Mouse (Mus musculus) NIH3T3 (cell line): ENCODE results near the gene Hsd11b1.

Experiments
- DNase-seq: peaks from one replicate; pipeline ENCODE4 v3.0.0-alpha.2; 2012; ENCODE audit warnings: low read depth

Hsd11b1 gene

DNA sequence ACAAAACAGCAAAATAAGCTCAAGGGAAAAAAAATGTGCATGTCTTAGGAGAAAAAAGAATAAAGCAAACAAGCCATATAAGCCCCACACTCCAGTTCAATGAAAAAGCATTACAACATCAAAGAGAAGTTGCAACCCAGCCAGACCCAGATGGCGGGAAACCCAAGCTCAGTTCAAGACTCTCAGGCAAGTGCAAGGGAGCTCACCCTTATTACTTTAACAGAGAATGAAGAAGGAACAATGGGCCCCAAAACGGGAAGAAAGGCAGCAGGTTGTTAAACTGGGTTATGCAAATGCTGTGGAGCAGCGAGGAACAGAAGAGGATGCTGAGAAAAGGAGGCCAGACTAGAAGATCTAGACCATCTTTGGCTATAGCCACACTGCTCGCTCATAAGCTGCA lies 21.0 kb downstream of the Hsd11b1 start:
- peak; percentile 9 for DNase-seq

GRCm38 (mm10) chr1:193242238-193242637 lies 21.6 kb downstream of the Hsd11b1 start:
- DNase-seq: peak; percentile 87

- no peak for DNase-seq
These were observed 22.4 kb downstream of the Hsd11b1 start for GRCm38 (mm10) chr1:193241436-193241835.

DNA sequence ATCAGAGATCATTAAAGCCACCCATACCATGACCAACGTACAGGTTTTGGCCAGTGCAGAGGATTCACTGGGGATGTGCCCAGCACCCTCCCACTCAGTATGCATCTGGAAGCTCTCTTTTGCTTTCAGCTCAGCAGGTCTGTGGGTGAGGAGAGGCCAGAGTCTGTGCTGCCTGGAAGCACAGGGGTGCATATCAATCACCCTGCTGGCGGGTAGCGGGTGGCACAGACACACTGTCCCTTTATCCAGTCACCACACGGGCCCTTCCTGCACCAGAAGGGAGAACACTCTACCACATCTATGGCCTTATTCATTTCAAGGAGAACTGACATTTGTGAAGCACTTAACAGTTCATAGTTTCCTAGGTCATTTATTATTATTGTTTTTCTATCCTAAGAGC lies 25.4 kb downstream of the Hsd11b1 start:
- no peak for DNase-seq

DNA sequence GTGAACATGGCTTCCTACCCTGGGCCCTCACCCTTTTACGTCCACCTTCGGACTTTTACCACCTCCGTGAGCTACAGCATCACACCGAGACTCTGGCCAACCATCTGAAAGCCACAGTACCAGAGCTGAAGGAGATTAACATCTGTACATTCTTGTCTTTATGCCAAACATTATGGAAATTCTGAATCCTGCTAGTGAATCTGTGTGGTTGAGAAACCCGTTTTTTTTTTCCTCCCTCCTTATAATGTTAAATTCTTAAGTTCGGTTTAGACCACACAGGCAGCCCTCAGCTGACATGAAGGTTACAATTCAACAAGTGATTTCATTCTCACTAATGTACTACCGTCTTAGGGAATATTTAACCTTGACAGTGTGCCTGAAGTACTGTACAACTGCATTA lies 28.9 kb downstream of the Hsd11b1 start:
- DNase-seq: peak; percentile 49

DNA sequence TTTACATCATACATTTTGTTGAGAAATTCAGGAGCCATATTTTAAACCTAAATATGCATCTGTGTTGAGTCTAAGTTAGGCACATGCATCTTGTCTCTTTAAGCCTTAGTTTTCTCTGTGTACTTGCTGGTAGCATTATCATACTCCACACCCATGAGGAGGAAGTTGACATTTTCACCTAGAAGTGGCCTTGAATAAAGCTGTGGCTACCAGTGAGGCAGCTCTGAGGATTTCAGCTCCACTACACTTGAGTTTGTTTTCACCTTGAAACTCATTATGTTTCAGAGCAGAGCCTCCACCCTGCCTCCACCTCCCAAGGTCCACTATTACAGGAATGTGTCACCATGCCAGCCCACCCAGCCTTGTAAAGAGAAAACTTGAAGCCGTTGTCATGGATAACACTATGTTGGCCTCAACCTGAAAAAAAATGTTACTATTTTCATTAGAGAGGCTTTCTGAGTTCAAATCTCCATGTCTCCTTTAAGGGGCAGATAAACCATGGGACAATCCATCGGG lies 29.7 kb downstream of the Hsd11b1 start:
- DNase-seq: no peak

DNA sequence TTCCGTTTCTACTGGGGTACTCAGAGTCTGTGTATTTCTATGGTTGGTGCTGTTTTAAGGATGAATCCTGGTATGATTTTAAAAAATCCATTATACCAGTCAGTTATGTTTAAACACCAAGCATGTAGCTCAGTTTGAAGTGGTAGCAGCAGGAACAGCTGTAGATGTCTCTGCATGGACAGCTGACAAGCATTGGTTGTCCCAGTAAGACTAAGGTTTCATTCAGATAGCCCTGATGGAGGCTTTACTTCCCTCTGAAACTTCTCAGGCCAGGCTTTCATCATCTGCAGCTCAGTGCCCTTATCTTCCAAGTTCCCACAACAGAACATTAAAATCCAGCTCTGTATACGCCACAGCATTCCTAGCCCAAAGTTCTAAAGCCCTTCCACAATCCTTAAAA lies 31.1 kb downstream of the Hsd11b1 start:
- no peak for DNase-seq

DNA sequence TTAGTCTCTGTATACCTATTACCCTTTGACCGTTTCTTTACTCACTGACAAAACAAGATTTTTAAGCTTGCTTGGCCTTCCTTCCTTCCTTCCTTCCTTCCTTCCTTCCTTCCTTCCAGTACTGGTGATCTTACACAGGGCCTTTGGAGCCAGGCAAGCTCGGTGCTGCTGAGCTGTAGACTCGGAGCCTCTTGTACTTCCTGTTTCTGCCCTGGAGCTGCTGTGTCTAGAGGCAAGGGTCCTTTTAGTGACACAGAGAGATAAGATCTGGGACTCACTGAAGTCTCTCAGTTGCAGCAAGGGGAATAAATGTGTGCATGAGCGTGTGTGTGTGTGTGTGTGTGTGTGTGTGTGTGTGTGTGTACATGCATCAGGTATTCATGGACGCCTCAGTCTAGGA lies 32.9 kb downstream of the Hsd11b1 start:
- no peak for DNase-seq

DNA sequence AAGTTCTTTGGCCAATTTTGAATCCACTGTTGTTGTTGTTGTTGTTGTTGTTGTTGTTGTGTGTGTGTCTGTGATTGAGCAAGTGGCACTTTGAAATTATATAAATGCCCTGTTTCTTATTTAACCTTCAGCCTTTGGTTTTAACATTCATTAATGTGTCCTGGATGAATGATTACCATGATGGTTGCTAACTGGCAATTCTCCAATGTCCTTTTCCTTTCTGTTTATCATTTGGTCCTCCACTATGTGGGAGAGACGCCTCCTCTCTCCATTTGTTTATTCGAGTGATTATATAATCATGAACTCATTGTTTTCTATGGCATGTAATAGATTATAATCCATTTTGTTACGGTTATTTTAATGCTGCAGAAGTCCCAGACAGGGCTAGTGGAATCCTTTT lies 33.3 kb downstream of the Hsd11b1 start:
- no peak for DNase-seq

DNA sequence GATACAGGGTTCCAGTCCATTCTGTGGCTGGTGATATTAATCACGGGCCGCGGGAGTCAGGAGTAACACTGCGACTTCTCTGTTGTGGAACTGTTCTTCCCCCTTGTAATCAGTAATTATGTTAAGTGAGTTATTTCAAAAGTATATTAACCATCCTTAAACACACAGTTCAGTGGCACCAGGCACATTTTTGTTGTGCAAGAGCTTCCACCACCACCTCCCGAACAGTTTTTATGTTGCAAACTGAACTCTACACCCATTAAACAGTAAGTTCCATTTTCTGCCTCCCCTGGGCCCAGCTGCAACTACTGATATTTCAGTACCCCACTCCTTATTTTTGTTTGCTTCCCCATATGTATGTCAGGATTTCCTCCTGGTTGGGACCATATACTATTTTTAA lies 34.3 kb downstream of the Hsd11b1 start:
- no peak for DNase-seq

GRCm38 (mm10) chr1:193227537-193227936 lies 36.3 kb downstream of the Hsd11b1 start:
- DNase-seq: no peak

DNA sequence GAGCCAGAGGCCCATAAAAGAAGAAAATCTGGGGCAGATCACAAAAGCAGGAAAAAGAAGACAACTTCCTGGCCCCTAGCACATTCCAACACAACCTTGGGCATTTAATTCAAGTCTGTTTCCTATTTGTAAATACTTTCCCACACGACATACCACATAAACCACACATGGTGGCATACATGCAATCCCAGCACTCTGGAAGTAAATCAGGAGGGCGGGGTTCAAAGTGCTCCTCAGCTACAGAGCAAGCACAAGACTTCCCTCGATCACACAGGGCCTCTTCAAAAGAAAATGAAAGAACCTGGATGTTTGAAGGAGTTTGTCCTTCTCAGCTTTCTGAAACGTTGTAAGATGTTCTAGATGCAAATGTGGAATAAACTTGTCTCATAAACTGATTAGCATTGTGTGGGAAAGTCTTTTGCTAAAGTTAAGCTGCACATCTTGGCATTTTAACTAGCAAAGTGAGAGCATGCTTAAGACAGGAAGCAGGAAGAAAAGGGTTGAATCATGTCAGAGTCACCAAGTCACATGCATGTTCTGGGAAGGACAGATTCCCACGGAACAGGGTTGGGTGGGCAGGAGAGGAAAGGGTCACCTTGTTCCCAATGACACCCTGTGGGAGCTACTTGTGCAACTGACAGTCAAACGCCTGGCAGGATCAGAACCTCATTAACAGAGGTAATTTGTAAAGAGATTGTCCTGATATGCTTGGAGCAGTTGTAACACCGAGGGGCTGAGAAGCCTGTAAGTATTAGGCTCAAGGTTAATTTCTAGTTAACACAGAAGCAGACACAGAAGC lies 37.0 kb downstream of the Hsd11b1 start:
- peak; percentile 6 for DNase-seq

GRCm38 (mm10) chr1:193226114-193226513 lies 37.8 kb downstream of the Hsd11b1 start:
- no peak for DNase-seq

- DNase-seq: no peak
These were observed 38.3 kb downstream of the Hsd11b1 start for GRCm38 (mm10) chr1:193225531-193225930.

GRCm38 (mm10) chr1:193220408-193220807 lies 43.5 kb downstream of the Hsd11b1 start:
- DNase-seq: no peak

- DNase-seq: no peak
These were observed 47.9 kb downstream of the Hsd11b1 start for GRCm38 (mm10) chr1:193216000-193216399.

GRCm38 (mm10) chr1:193214053-193214452 lies 49.8 kb downstream of the Hsd11b1 start:
- DNase-seq: no peak

- DNase-seq: no peak
These were observed 52.5 kb downstream of the Hsd11b1 start for GRCm38 (mm10) chr1:193211371-193211770.

- peak; percentile 30 for DNase-seq
These were observed 55.7 kb downstream of the Hsd11b1 start for GRCm38 (mm10) chr1:193208178-193208577.

DNA sequence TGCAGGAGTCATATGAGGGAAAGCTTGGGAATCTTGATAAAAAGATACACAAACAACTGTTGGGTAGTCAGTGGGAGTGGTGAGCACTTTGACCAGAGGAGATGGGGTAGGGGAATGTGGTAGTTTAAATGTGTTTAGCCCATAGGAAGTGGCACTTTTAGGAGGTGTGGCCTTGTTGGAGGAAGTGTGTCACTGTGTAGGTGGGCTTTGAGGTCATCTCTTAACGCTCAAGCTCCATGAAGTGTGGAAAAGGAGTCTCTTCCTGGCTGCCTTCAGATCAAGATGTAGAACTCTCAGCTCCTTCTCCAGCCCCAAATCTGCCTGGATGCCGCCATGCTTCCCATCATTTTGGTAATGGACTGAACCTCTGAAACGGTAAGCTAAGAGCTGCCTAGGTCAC lies 56.4 kb downstream of the Hsd11b1 start, which contains the start of gene Lamb3:
TSS of gene Lamb3 (plus strand) at position 197 of the 400 bp plus-strand sequence.
- no peak for DNase-seq

GRCm38 (mm10) chr1:193205431-193205830 lies 58.4 kb downstream of the Hsd11b1 start:
- no peak for DNase-seq

- no peak for DNase-seq
These were observed 60.1 kb downstream of the Hsd11b1 start for GRCm38 (mm10) chr1:193203821-193204220.

DNA sequence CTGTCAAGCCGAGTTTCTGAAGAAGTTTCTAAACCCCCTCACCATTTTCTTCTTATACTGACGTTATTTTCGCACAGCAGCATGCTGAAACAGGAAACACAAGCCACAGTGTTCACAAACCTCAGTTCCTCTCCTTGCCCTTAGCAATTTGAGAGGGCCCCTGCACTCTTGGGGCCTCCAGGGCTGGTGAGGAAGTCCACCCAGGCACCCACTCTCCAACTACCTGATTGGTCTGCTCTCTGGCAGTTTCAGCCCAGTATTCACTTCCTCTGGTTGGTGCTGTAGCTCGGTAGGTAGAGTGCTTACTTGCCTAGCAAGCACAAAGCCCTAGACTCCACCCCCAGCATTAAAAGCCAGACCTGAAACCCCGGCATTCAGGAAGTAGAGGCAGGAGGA lies 62.5 kb downstream of the Hsd11b1 start, which contains the start of gene Traf3ip3:
TSS of gene Traf3ip3 (minus strand) at position 321 of the 396 bp plus-strand sequence.
- DNase-seq: no peak
